Mouse (Mus musculus): ENCODE results near the gene Arih2.
"Not testable (repeated sequence)": the region's sequence is repeated elsewhere in the genome, so short reads cannot be mapped to it uniquely, and the experiment has no call there.

The Arih2 gene

DNA sequence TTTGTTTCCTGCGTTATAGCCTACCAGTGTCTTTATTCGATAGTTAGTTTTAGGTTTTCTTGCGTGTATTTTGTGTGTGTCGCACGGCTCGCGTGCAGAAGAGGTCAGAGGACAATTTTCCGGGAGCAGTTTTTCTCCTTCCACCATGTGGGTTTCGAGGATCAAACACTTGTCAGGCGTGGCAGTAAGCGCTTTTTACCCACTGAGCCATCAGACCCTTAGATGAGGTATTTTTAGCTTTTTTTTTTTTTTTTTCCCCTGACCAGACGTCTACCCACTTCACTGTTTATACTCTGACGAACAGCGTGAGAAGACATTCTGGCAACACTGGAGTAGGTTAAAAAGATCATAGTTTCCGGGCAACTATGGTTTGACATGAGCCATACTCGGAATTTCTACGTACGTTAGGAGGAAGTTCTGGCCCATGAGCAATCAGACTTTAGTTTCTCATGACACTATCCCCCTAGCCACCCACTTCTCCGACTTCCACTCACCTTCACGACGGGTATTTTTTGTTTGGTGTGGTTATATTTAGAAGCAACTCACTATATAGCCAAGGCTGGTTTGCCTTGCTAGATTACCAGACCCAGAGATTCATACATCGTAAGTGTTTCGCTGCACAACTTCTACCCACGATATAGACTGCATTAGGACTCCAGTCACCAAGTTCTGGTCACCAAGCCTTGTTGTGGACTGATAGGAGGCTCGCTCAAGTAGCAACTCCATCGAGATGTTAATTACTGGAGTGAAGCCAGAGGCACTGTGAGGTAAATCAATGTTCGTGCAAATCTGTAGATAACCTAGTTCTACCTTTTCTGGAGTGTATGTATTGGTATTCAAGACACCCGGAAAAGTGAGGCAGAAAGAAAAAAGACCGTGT lies 615 bp upstream of the Arih2 start:
- no peak for DNase-seq

DNA sequence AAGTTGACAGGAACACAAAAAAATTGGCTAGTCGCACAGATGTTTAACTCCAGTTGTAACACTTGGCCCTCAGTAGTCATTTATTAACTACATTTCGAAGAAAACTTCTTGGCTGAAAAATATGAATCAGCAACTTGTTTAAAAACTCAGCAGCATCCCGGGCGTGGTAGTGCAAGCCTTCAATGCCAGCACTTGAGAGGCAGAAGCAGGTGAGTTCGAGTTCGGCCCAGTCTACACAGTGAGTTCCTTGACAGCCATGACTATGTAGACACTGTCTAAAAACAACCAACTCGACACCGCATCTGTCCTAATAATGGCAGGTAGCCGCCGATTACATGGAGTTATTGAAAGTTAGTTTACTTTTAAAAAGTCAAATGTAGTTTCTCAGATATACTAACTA lies 1.0 kb downstream of the Arih2 start:
- peak; percentile 50 for DNase-seq

DNA sequence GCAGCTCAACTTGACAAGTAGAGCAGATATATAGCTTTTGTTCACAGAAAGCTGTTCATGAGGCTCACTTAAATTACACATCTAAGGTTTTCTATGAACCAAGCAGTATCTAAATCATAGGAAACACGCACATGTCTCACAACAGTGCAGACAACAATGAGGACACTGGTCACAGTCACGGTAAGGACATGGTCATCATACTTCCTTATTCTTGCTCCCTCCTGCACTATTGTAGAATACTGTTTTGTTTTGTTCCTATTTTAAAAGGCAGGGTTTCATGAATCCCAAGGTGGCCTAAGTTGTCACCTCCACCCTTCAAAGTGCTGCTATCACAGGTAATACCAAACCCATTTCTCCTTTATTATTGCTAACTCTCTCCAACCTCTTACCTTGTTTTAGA lies 9.4 kb downstream of the Arih2 start:
- DNase-seq: no peak

DNA sequence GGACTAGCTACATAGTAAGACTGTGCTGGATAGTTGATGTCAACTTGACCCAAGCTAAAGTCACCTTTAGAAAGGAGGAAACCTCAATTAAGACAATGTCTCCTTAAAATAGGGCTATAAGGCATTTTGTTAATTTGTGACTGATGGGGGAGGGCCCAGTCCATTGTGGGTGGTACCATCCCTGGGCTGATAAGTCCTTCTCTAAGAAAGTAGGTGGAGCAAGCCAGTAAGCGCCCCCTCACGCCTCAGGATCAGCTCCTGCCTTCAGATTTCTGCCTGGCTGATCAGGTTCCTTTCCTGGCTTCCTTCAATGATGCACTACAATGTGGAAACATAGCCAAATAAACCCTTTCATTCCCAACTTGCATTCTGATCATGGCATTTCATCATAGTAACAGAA lies 13.8 kb downstream of the Arih2 start:
- no peak for DNase-seq

DNA sequence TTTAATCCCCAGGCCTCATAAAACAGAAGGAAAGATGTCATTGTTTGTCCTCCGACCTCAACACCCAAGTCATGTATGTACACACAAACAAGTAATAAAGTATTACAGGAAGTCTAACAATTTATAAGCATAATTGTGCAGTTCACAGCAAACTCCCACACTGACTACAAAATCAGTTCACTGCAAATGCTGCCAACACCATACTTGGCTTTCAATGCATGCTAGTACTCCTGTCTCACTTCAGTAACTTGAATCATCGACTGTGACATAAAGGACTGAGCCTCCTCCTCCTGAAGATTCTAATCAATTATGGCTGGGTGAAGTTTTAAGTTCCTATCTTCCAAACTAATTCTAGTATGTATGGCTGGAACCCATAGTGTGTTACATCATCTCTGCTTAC lies 15.3 kb downstream of the Arih2 start:
- no peak for DNase-seq

DNA sequence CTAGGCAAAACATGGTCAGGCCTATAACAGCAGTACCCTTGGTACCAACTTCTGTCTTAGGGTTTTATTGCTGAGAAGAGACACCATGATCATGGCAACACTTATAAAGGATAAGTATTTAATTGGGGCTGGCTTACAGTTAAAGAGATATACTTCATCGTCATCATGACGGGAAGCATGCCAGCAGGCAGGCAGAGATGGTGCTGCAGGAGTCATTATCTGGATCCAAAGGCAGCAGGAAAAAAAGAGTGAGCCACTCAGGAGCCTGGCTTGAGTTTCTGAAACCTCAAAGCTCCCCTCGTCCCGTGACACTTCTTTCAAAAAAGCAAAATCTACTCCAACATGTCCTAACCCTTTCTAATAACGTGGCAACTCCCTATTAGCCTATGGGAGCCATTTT lies 16.8 kb downstream of the Arih2 start:
- no peak for DNase-seq

DNA sequence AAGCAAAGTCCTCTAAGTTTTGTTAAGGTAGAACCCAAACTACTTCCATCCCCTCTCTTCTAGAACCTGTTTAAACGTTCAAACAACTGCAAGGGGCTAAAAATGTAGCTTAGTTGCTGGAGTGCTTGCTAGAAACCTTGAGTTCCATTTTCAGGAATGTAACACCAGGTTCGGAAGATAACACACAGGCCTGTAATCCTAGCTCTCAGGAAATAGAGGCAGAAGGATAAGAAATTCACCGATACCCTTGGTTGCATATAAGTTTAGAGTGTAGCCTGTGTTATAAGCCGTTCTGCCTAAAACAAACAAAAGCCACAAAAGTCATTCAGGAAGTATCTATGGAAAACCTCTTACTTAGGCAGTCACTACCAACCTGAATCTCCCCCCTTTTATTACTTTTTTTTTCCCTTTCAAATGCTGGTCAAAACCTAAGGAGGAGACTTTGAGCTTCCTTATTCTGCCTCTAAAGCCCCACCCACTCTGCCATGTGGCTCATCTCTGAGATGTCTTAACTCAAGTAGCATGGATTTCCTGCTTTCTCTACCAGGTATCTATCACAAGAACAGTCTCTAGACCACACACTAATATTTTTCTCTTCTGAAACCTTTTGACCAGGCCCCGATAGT lies 17.4 kb downstream of the Arih2 start:
- no peak for DNase-seq

DNA sequence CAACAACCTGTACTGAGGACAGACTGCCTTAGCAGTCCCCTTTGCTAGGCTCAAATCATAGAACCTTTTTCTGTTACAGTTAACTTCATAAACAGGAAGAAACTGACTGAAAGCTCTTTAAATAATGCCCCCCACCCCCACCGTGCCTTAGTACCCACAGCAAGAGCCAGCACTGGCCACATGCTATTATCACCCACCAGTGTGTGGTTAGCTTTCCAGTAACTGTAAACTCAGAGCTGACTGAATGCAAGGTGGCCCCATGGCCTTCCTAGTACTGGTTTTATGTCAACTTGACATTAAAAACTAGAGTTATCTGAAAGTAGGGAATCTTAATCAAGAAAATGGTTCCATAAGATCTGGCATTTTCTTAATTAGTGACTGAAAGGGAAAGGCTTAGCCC lies 18.5 kb downstream of the Arih2 start:
- no peak for DNase-seq

DNA sequence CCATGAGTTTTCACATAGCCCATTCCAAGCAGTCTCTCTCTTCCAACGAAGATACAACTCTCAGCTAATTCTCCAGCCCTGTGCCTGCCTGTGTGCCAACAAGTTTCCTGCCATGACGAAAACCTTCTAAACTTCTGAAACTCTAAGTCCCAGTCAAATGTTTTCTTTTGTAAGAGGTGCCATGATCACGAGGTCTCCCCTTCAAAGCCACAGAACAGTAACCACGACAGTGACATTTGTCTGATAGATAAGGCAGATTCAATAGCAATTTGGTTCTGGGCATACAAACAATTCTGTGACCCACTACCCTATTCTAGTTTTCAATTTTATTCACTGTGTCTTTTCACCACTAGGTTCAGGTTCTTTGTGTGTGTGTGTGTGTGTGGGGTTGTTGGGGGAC lies 21.0 kb downstream of the Arih2 start:
- DNase-seq: no peak

DNA sequence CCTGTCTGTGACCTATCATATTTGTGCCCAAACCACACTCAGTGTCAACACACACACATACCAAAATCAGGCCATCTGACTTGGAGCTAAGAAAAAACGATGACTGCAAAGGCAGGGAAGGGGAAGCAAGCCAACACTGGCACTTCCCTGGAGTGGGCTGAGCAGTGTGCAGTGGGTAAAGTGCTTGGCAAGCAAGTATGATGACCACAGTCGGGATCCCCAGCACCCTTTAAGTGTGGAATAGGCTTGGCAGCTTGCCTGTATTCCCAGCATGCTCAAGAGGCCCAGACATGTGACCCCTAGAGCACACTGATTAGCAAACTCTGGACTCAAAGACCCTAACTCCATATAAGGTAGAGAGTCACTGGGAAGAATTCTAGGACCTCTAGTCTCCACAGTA lies 22.7 kb downstream of the Arih2 start:
- peak; percentile 49 for DNase-seq

DNA sequence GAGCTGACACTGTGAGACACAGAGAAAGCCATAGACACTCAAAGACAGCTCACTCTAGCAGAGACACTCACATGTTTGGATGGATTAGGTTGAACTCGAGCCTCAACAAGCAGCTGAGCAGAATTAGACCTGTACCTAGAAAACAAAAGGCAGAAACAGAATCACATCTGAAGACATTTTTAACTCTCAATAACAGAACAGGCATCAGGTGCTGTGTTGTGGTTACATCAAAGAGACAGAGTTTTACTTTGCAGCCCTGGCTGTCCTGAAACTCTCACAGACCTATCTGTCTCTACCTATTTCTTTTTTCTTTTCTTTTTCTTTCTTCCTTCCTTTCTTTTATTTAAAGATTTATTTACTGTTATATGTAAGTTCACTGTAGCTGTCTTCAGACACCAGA lies 31.9 kb downstream of the Arih2 start:
- DNase-seq: no peak

DNA sequence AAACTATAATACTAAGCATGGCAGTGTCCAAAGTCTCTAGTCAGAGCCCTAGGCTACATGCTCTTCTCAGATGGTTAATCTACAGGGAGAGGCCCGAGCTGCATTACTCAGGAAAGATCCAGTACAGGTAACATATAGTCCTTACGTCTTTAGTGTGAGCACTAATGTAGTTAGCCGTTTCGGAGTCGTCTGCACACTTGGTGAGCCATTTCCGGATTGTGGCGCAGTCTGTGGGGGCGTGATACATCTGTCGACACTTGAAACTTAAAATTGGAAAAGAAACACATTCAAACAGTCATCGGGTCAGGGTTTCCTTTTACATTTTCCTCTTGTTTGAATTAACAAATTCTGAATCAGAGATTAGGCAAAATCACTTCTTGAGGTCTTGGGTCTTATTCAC lies 37.7 kb downstream of the Arih2 start:
- no peak for DNase-seq

DNA sequence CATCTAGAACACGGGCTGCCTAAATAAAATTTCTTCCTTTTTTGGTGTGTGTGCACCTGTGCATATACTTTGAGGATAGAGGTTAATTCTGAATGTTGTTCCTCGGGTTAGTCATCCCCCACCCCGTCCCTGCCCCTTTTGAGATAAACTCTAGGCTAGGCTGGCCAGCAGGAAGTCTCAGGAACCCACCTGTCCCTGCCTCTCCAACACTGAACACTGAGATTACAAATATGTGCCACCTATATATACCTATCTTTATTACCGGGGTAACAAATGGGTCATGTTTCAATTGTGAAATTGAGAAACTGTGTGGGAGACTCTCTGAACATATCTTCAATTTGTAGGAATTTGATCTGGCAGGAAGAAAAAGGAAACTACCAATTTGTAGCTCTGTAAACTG lies 40.3 kb downstream of the Arih2 start:
- no peak for DNase-seq

DNA sequence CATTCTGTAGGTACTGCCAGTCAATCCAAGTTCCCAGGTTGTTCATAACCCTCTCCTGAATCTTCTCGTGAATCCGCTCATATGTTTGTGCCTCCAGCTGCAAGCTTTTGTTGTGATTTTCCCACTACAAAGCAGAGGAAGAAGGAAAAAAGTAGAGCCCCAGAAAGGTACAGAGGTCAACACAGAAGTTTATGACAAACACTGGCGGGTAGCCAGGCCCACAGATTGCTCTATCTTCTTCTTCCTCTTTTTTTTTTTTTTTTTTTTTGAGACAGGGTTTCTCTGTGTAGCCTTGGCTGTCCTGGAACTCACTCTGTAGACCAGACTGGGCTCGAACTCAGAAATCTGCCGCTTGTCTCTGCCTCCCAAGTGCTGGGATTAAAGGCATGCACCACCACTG lies 41.3 kb downstream of the Arih2 start:
- DNase-seq: not testable (repeated sequence)

DNA sequence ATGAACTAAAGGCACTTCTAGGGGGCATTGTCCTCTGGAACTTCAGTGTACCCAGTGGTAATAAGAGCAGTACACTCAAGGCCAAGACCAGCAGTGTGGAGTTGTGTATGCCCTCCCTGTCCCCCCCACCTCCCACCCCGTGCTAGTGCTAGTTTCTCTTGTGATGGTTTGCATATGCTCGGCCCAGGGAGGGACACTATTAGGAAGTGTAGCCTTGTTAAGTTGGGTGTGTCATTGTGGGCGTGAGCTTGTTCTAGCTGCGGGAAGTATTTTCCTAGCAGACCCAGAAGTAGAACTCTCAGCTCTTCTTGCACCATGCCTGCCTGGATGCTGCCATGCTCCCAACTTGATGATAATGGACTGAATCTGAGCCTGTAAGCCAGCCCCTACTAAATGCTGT lies 47.2 kb downstream of the Arih2 start:
- no peak for DNase-seq

DNA sequence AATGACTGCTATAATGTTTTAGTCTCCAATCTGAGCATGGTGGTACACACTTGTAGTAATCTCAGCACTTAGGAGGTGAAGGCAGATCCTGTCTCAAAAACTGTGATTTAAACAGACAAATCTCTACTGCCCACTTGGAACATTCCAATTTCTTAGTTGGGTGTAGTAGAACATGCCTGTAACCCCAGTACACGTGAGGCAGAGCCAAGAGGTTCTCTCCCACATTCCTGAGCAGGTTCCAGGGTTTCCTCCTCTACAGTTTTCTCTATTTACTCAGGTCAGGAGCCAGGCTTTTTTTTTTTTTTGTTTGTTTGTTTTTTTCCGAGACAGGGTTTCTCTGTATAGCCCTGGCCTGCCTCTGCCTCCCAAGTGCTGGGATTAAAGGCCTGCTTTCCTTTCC lies 49.2 kb downstream of the Arih2 start:
- no peak for DNase-seq

DNA sequence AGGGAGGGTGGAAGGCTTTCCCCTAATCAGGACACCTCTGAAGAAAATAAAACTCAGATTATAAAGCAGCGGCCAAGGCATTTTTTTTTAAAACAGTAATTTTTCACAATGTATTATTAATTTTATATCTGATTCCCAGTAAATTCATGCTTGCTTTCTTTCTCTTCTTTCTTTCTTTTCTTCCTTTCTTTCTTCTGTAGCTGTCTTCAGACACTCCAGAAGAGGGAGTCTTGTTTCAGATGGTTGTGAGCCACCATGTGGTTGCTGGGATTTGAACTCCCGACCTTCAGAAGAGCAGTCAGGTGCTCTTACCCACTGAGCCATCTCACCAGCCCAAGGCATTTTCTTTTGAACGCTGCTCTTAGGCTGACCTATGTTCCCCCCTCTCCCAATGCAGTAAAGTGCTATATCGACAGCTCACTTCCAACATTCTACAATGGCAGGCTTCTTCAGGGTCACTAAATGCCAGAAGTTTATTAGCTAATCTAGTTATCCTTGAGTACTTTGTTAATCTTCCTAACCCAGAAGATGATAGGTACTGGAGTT lies 50.1 kb downstream of the Arih2 start:
- no peak for DNase-seq

DNA sequence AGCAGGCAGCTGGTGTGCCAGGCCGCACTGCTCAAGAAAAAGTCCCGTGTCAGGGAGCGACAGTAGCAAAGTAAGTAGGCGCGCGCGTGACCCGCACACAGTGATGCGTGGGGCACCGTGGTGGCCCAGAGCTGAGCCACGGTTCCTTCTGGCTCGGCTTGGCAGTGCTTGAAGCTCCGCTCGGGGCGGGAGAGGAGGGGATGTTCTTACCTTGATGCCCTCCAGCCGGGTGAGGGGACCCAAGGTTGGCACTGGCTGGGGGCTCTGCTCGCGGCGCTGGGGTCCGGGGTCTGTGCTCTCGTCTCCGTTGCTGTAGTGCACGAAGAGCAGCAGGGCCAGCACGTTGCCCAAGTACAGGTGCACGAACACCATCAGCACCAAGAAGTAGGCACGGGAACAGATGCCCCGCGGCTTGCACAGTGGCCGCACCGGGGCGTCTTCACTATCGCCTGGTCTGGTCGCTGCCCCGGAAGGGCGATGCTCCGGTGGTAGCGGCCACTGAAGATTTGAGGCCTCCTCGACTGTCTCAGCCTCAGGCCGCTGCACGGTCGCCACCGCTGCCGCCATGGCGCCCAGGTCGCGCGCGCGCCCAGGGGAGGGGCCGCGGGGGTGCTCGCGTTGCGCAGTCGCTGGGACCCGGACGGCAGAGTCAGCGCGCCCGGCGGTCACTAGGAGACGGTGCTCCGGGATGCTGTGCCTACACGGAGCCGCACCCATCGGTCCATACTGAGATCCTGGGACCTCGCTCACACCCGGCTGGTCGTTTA lies 52.0 kb downstream of the Arih2 start, which contains the start of gene P4htm:
P4htm (minus strand) TSS at position 670 of the 767 bp plus-strand sequence.
- peak; percentile 29 for DNase-seq

DNA sequence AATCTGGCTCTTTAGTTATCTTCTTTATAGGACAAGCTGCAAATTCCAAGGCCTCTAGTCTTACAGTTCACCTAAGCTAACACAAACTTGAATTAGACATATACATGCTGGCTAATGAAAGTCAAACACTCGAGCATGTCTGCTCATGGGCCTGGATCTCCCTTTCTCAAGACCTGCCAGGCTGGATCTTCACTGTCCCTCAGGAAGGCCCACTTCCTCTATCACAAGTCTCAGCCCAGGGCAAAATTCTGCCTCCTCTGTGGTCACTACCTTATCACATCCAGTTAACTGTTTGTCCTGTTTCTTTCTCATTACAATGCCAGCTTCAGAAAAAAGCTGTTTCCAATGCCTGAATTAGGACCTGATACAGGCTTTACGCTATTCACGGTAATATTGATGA lies 54.8 kb downstream of the Arih2 start:
- no peak for DNase-seq

DNA sequence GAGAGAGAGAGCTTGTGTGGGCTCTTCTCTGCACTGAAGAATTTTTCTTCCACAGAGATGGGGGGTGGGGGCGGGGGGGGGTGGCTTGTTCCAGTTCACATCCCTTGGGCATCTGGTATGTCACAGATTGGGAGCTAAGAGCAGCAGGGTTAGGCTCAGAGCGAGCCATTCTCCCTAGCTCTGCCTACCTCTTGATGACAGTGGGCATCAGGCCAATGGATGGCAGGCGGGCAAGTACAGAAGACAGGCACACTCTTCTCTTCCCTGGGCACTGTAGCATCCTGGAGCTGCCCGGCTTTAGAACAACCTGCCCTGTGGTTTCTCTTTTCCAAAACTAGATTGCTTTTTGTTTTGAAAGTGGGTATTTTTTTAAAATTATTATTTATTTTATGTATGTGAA lies 57.7 kb downstream of the Arih2 start:
- no peak for DNase-seq

DNA sequence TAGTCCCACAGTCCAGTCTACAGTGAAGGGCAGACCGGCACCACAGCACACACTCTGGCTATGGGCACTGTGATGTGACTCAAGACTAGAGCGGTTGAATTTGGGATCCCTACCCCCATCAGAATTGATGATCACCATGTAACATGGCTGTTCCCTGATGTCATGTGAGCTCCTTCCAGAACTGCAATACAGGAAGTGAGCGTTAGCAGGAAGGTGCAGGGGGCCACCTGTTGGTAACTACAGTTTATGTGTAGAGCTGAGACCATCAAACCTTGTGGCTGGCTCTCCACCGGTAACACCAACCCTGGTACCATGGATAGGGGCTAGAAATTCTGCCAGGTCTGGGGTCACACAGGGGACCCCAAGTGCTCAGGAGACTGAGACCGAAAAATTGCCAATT lies 60.0 kb downstream of the Arih2 start:
- no peak for DNase-seq

DNA sequence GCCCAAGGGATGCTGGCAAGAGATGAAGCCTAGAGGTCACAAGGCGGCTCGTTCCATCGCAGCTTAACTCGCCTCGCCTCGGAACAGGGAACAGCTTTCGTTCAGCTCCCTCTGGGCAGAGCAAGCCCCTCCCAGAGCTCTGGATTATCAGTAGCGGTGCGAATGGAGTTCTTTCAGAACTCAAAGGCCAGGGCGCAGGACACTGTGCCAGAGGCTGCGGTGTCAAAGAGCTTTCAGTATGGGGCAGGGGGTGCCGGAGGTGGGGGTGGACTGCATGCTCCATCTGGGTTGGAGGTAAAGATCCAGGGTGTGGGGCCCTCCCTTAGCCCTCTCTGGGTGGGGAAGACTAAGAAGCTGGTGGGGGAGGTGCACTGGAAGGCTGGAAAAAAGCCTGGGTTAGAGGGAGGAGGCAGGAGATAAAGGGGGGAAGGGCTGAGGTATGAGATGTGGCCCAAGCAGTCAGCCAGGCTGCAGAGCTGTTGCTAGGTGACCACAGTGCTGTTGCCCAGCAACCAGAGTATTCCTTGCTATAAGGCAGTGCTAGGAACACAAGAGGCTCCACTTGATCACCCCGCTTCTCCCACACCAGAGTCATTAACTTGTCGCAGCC lies 61.5 kb downstream of the Arih2 start:
- no peak for DNase-seq

DNA sequence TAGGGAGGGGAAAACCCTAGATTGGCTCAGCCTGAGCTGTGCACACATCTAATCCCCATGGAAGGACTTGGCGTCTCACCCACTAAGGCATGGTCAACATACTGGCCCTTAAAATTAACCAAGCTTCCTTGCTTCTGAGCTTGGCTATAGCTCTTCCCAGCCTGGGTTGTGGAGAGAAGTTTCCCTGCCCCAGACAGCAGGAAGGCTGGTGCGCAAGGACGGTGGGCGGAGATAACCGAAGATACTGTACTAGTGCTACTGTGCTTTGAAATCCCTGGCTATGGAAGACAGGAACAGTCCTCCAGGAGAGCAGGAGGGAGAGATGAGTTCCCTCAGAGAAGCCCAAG lies 69.9 kb downstream of the Arih2 start:
- no peak for DNase-seq

Measured in kidney, adult 11 months (tissue).